Mouse (Mus musculus) natural killer cell, adult 2 months (primary cell): ENCODE results near the gene Krt75.
"Not testable (repeated sequence)": the region's sequence is repeated elsewhere in the genome, so short reads cannot be mapped to it uniquely, and the experiment has no call there.

Experiments
- DNase-seq, 2 experiments: peaks; one replicate each; pipeline ENCODE4 v3.0.0; 2022; ENCODE audit warnings: low spot score in 2 of 2

The Krt75 gene

DNA sequence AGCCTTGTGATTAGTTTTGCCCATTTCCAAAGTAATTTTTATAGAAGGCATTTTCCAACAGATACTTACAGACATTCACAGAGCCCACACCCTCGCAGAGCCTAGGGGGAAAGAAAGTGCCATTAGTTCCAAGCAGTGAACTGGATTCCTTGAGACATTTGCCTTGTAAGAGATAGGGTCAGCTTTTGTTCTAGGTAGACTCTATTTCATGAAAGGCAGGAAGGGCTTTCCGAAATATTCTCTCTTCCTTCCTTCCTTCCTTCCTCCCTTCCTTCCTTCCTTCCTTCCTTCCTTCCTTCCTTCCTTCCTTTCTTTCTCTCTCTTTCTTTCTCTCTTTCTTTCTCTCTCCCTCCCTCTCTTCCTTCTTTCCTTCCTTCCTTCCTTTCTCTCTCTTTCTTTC is 56.5 kb downstream of the Krt75 start, which contains the start of gene Gm49425:
TSS of gene Gm49425 (minus strand) at position 101 of the 400 bp plus-strand sequence.
- not testable (repeated sequence) for DNase-seq
